ENCODE assay signal across 10 mouse cellular contexts in the genomic region with DNA sequence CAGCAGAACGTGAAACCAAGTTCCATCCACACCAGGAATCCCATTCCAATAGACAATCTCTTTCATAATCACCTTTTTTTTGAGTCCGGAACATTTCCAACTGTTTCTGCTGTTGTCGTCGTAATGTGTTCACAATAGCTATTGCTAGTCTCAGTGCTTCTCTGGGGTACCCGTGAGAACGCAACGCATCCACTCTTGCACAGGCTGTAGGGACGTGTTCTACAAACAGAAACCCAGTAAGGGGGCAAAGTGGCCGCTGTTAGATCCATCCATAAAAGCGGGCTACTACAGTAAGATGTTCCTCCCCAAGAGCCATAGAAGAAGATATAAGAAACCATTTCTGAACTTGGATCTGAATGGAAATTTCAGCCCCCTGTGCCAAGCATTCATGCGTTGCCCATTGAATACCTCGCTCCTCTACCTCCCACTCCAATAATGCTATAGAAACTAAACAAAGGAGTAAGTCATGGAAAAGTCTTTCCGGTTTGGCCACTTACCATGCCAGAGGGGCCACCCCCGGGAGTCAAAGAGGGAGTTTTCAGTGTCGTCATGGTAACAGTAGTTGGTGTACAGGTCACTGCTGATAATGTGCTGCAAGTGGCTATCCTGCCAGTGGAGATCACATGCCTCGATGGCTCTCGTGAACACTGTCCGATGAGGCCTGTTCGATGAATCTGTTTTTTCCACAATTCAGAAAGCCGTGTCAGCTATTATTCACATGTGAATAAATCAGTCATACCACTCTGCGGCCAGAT.
DNase-seq lines count a peak whose midpoint lies in the region; ATAC-seq and TF ChIP-seq lines count a peak whose summit lies in the region.
"Had no signal": no experiment of that assay in that cellular context is flagged by ENCODE, and none has a peak within 500 bp of the region (broad histone marks: within the 10 kb centered on the region; RNA-seq: fewer than 3 reads in every experiment).

No protein-coding gene starts in this region.

- no peak overlapping the region for H3K4me3 ChIP-seq in kidney, postnatal 0 days (replicated peaks; ENCODE audit: low read depth, low read length)
- no peak overlapping the region for H3K4me3 ChIP-seq in hindbrain, embryonic 14.5 days (replicated peaks; ENCODE audit: low read length)
- no peak overlapping the region for H3K4me3 ChIP-seq in midbrain, postnatal 0 days (ENCODE audit: low read depth, low read length)
- H3K4me3 ChIP-seq in stomach, postnatal 0 days (ENCODE audit: low read depth, low read length), result no peak overlapping the region

- 0 out of 2 replicates have a peak, but pooled peaks have one; percentile 25 for ATAC-seq in kidney, postnatal 0 days (replicated peaks; ENCODE audit: low FRiP score, low read depth)
- ATAC-seq in hindbrain, embryonic 14.5 days (ENCODE audit: low FRiP score), result peak; percentile 72; the same call in 1 of the 2 replicates
- 0 out of 2 replicates have a peak, but pooled peaks have one; percentile 27 for ATAC-seq in midbrain, postnatal 0 days (ENCODE audit: low FRiP score)
- peak; percentile 67; the same call in 1 of the 2 replicates for ATAC-seq in stomach, postnatal 0 days (ENCODE audit: low FRiP score, low TSS enrichment)
- ATAC-seq: CD4-positive, CD25-positive, alpha-beta regulatory T cell, adult 4 months had no signal

- no peaks in the 10 kb centered on the region for H3K4me1 ChIP-seq in kidney, postnatal 0 days (replicated peaks; ENCODE audit: insufficient read depth, low read length)
- H3K4me1 ChIP-seq in hindbrain, embryonic 14.5 days (replicated peaks; ENCODE audit: control insufficient read depth, insufficient read depth, low read length), result 0 out of 2 replicates have a peak, but pooled peaks cover 20% of the 10 kb centered on the region
- H3K4me1 ChIP-seq in midbrain, postnatal 0 days (ENCODE audit: insufficient read depth, low read length), result no peaks in the 10 kb centered on the region
- H3K4me1 ChIP-seq in stomach, postnatal 0 days (replicated peaks; ENCODE audit: control insufficient read depth, insufficient read depth), result no peaks in the 10 kb centered on the region

- no peak for TF ChIP-seq EP300 in stomach, postnatal 0 days (optimal IDR thresholded peaks at IDR 0.05)

- no peak overlapping the region for H3K27ac ChIP-seq in kidney, postnatal 0 days
- peak overlapping the region; percentile 6; the same call in 1 of the 2 replicates for H3K27ac ChIP-seq in hindbrain, embryonic 14.5 days
- no peak overlapping the region for H3K27ac ChIP-seq in midbrain, postnatal 0 days (ENCODE audit: low read depth, low read length)
- H3K27ac ChIP-seq in stomach, postnatal 0 days (replicated peaks), result no peak overlapping the region

- H3K36me3 ChIP-seq in kidney, postnatal 0 days (ENCODE audit: insufficient read depth, low read length), result peaks cover 35% of the 10 kb centered on the region; the same call in 1 of the 2 replicates
- H3K36me3 ChIP-seq in hindbrain, embryonic 14.5 days (replicated peaks; ENCODE audit: control insufficient read depth, insufficient read depth), result peaks cover 46% of the 10 kb centered on the region
- peaks cover 4% of the 10 kb centered on the region; the same call in 1 of the 2 replicates for H3K36me3 ChIP-seq in midbrain, postnatal 0 days (ENCODE audit: insufficient read depth, low read length)
- H3K36me3 ChIP-seq in stomach, postnatal 0 days (ENCODE audit: control insufficient read depth, insufficient read depth, low read length), result peaks cover 4% of the 10 kb centered on the region; the same call in 1 of the 2 replicates

- no peak for DNase-seq in kidney, postnatal 0 days (ENCODE audit: low spot score)
- no peak for DNase-seq in kidney, postnatal 10 days
- no peak for DNase-seq in hindbrain, embryonic 14.5 days (ENCODE audit: low spot score)
- peak; percentile 60 for DNase-seq in midbrain, postnatal 0 days (ENCODE audit: low spot score)
- peak; percentile 63 for DNase-seq in stomach, postnatal 0 days (ENCODE audit: low spot score)
- DNase-seq in urinary bladder, postnatal 36 days (ENCODE audit: low spot score in 2 of 2), result no peak
- DNase-seq in adrenal gland, postnatal 25 days, result no peak
- DNase-seq in adipocyte (ENCODE audit: low spot score), result no peak
- DNase-seq: heart, adult 18-20 months had no signal

- TF ChIP-seq CTCF in kidney, postnatal 0 days (IDR thresholded peaks at IDR 0.05; ENCODE audit: low read depth), result no peak
- no peak for TF ChIP-seq CTCF in midbrain, postnatal 0 days (IDR thresholded peaks at IDR 0.05)
- no peak for TF ChIP-seq CTCF in stomach, postnatal 0 days (IDR thresholded peaks at IDR 0.05; ENCODE audit: low read depth)

- WGBS in kidney, postnatal 0 days, result 82% methylated on average over 21 of the region's 21 CpGs
- 24% methylated on average over 21 of the region's 21 CpGs for WGBS in hindbrain, embryonic 14.5 days
- WGBS in midbrain, postnatal 0 days, result 51% methylated on average over 21 of the region's 21 CpGs
- WGBS in stomach, postnatal 0 days, result 74% methylated on average over 21 of the region's 21 CpGs

- no peak overlapping the region for H3K9ac ChIP-seq in kidney, postnatal 0 days (ENCODE audit: low read depth, low read length)
- H3K9ac ChIP-seq in hindbrain, embryonic 14.5 days, result no peak overlapping the region
- no peak overlapping the region for H3K9ac ChIP-seq in midbrain, postnatal 0 days (replicated peaks; ENCODE audit: low read length, poor library complexity, severe bottlenecking)
- H3K9ac ChIP-seq in stomach, postnatal 0 days (ENCODE audit: low read length), result no peak overlapping the region

- 0 out of 2 replicates have a peak, but pooled peaks cover 3% of the 10 kb centered on the region for H3K9me3 ChIP-seq in kidney, postnatal 0 days (replicated peaks; ENCODE audit: low read length)
- no peaks in the 10 kb centered on the region for H3K9me3 ChIP-seq in hindbrain, embryonic 14.5 days (ENCODE audit: control insufficient read depth, low read length)
- no peaks in the 10 kb centered on the region for H3K9me3 ChIP-seq in midbrain, postnatal 0 days (ENCODE audit: low read length)
- H3K9me3 ChIP-seq in stomach, postnatal 0 days (ENCODE audit: control insufficient read depth, low read length), result no peaks in the 10 kb centered on the region

- no peaks in the 10 kb centered on the region for H3K27me3 ChIP-seq in kidney, postnatal 0 days (ENCODE audit: insufficient read depth, low read length)
- no peaks in the 10 kb centered on the region for H3K27me3 ChIP-seq in hindbrain, embryonic 14.5 days (ENCODE audit: control insufficient read depth, insufficient read depth, low read length)
- no peaks in the 10 kb centered on the region for H3K27me3 ChIP-seq in midbrain, postnatal 0 days (ENCODE audit: insufficient read depth, low read length)
- no peaks in the 10 kb centered on the region for H3K27me3 ChIP-seq in stomach, postnatal 0 days (ENCODE audit: control insufficient read depth, insufficient read depth, low read length)

- no peak overlapping the region for H3K4me2 ChIP-seq in kidney, postnatal 0 days (ENCODE audit: low read length)
- H3K4me2 ChIP-seq in hindbrain, embryonic 14.5 days (replicated peaks), result no peak overlapping the region
- no peak overlapping the region for H3K4me2 ChIP-seq in midbrain, postnatal 0 days (ENCODE audit: low read depth, low read length, poor library complexity, severe bottlenecking)
- no peak overlapping the region for H3K4me2 ChIP-seq in stomach, postnatal 0 days (replicated peaks; ENCODE audit: low read depth)

Comparison
In these comparisons a context has a peak if more than half of its experiments do, and no peak if none do; other contexts are left out.
1. DNase-seq: peak in midbrain, postnatal 0 days (single experiment) and stomach, postnatal 0 days (single experiment); none in kidney, postnatal 0 days (single experiment), kidney, postnatal 10 days (single experiment), hindbrain, embryonic 14.5 days (single experiment), urinary bladder, postnatal 36 days (0 of 2), adrenal gland, postnatal 25 days (single experiment) and adipocyte (single experiment).
2. Peak in every context shown above with its lines, with median percentiles within 50 percentile points of each other: ATAC-seq.